Mouse (Mus musculus) stomach, embryonic 15.5 days (tissue): ENCODE measurements around the gene 6430628N08Rik. TPM values are rescaled to one million over a fixed set of nuclear protein-coding genes. Genes with fewer than 3 reads are reported as not detected.

ENCODE experiments used
- ATAC-seq: fragments of 200-750 bp; cut with Nextera tagmentation; 2 replicates; pipeline ENCODE4 v1.8.0; 2017; ENCODE audit warnings: low read depth, moderate number of reproducible peaks, moderate TSS enrichment; ENCODE audit not compliant: insufficient read depth, low FRiP score
- H3K27ac ChIP-seq: fragments of 300-500 bp; sonication (generic); 2 replicates; pipeline ENCODE4 v1.5.1; 2015; ENCODE audit warnings: mild to moderate bottlenecking, inconsistent platforms
- H3K27me3 ChIP-seq: fragments of 300-500 bp; sonication (generic); replicated peaks from 2 replicates; pipeline ENCODE4 v1.6.1; 2015; ENCODE audit warnings: inconsistent platforms
- H3K36me3 ChIP-seq: fragments of 300-500 bp; sonication (generic); 2 replicates; pipeline ENCODE4 v1.6.1; 2015; ENCODE audit warnings: inconsistent platforms
- H3K4me1 ChIP-seq: fragments of 300-500 bp; sonication (generic); 2 replicates; pipeline ENCODE4 v1.6.1; 2015; ENCODE audit warnings: inconsistent platforms
- H3K4me2 ChIP-seq: fragments of 300-500 bp; sonication (generic); 2 replicates; pipeline ENCODE4 v1.6.1; 2015; ENCODE audit warnings: mild to moderate bottlenecking, inconsistent platforms
- H3K4me3 ChIP-seq: fragments of 300-500 bp; sonication (generic); replicated peaks from 2 replicates; pipeline ENCODE4 v1.5.1; 2015; ENCODE audit warnings: inconsistent platforms
- H3K9ac ChIP-seq: fragments of 300-500 bp; sonication (generic); 2 replicates; pipeline ENCODE4 v1.6.1; 2015; ENCODE audit warnings: inconsistent platforms
- H3K9me3 ChIP-seq: fragments of 300-500 bp; sonication (generic); 2 replicates; pipeline ENCODE4 v1.6.1; 2016; ENCODE audit warnings: inconsistent platforms
- WGBS: fragments of 180-500 bp; shearing (Covaris S2); methylation state at CpG from one replicate; pipeline ENCODE4 v1.1.7; 2015; 5-methylcytosine and 5-hydroxymethylcytosine counted together
- polyA plus RNA-seq: library from polyadenylated mRNA; unstranded; fragments of >200 nt; fragmentation: Nextera tagmentation; extraction: Ambion mirVana; gene quantifications from 2 replicates; pipeline ENCODE4 v1.2.1, GENCODE M21; 2015

6430628N08Rik gene
- polyA plus RNA-seq, 1 experiment from 2014 or later, result not detected

- Histone ChIP-seq H3K27me3 (peaks cover 84% of the 10 kb centered on the region), H3K4me2 (no peak overlapping the region), H3K4me3 (no peak overlapping the region), H3K9me3 (no peaks in the 10 kb centered on the region), H3K4me1 (peaks cover 7% of the 10 kb centered on the region), H3K9ac (no peak overlapping the region), H3K27ac (no peak overlapping the region), H3K36me3 (no peaks in the 10 kb centered on the region)
- 2% methylated on average over 41 of the region's 41 CpGs for WGBS
- 0 out of 2 replicates have a peak, but pooled peaks have one; percentile 47 for ATAC-seq
These were observed 53.3 kb downstream of the 6430628N08Rik start for GRCm38 (mm10) chr4:115943669-115944314.

Other genes with a start within 250 kb of the 6430628N08Rik start
- 1.4 and 2.6 TPM in 2 replicates for gene Cyp4b1, start 242.9 kb upstream of the 6430628N08Rik start, polyA plus RNA-seq
- 30.4 and 34.4 TPM in 2 replicates for gene Efcab14, start 152.9 kb upstream of the 6430628N08Rik start, polyA plus RNA-seq
- gene Tex38, start 109.6 kb upstream of the 6430628N08Rik start, polyA plus RNA-seq, result 0.40 and 0.45 TPM in 2 replicates
- 47.8 and 50.9 TPM in 2 replicates for gene Atpaf1, start 105.9 kb upstream of the 6430628N08Rik start, polyA plus RNA-seq
- gene Mob3c, start 62.6 kb upstream of the 6430628N08Rik start, polyA plus RNA-seq, result 11.8 and 13.5 TPM in 2 replicates
- gene Mknk1, start 51.5 kb upstream of the 6430628N08Rik start, polyA plus RNA-seq, result 43.1 and 58.5 TPM in 2 replicates
- gene Kncn, start 6.3 kb upstream of the 6430628N08Rik start, polyA plus RNA-seq, result not detected in 2 replicates
- 0.03 TPM in 1 of 2 replicates, not detected in the other for gene Dmbx1, start 49.3 kb downstream of the 6430628N08Rik start, polyA plus RNA-seq
- gene Faah, start 127.3 kb downstream of the 6430628N08Rik start, polyA plus RNA-seq, result 14.8 and 19.8 TPM in 2 replicates
- 19.8 and 21.0 TPM in 2 replicates for gene Nsun4, start 163.2 kb downstream of the 6430628N08Rik start, polyA plus RNA-seq
- gene Uqcrh, start 184.4 kb downstream of the 6430628N08Rik start, polyA plus RNA-seq, result 541 and 546 TPM in 2 replicates
- 65.3 and 68.0 TPM in 2 replicates for gene Lrrc41, start 184.6 kb downstream of the 6430628N08Rik start, polyA plus RNA-seq
- gene Rad54l, start 233.0 kb downstream of the 6430628N08Rik start, polyA plus RNA-seq, result 24.6 and 26.4 TPM in 2 replicates
- 50.0 and 52.9 TPM in 2 replicates for gene Pomgnt1, start 233.2 kb downstream of the 6430628N08Rik start, polyA plus RNA-seq